Comparison of ENCODE assay signal across 15 mouse cellular contexts in the genomic region with DNA sequence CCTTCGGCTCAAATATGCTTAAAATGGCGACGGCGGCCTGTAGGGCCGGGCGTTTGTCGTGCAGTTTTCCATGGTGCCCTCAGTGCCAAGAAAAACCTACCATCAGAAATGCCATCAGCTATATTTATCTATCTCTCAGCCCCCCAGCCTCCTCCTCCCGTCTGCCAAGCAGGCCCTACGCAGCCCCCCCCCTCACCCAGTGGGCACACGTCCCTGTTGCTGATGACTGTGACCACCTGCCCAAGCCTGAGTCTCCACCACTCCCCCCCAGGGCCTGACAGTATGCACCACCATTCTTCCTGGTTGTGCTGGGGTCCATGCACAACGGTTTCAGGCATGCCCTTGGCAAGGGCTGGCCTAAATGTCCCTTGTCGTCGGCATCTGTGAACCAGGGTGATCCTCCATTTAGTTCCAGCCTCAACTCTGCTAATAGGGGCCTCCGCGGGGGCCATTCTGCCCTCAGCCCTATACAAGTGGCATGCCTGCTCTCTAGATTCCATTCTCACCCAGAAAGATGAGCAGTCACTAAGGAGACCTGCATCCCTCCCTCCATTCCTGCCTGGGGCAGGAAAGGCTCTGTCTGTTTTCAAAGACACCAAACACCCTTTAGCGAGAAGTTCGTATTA. TPM values are rescaled to one million over a fixed set of nuclear protein-coding genes. Genes with fewer than 3 reads are reported as not detected.
A peak's percentile ranks its signal among the peaks of the same experiment; 100 is the strongest.
DNase-seq lines count a peak whose midpoint lies in the region; ATAC-seq and TF ChIP-seq lines count a peak whose summit lies in the region.
"Had no signal": no experiment of that assay in that cellular context is flagged by ENCODE, and none has a peak within 500 bp of the region (broad histone marks: within the 10 kb centered on the region; RNA-seq: fewer than 3 reads in every experiment).

No protein-coding gene starts in this region.

- H3K27me3 ChIP-seq in embryonic facial prominence, embryonic 13.5 days = peaks cover 89% of the 10 kb centered on the region
- peaks cover 100% of the 10 kb centered on the region for H3K27me3 ChIP-seq in embryonic facial prominence, embryonic 10.5 days (replicated peaks; ENCODE audit: low read depth, poor library complexity, severe bottlenecking)
- H3K27me3 ChIP-seq in lung, embryonic 14.5 days (ENCODE audit: insufficient read depth, low read length) = no peaks in the 10 kb centered on the region
- no peaks in the 10 kb centered on the region for H3K27me3 ChIP-seq in forebrain, embryonic 14.5 days (replicated peaks; ENCODE audit: control insufficient read depth, insufficient read depth, low read length)
- H3K27me3 ChIP-seq in midbrain, postnatal 0 days (ENCODE audit: insufficient read depth, low read length) = 0 out of 2 replicates have a peak, but pooled peaks cover 5% of the 10 kb centered on the region

- peaks cover 41% of the 10 kb centered on the region for H3K4me1 ChIP-seq in embryonic facial prominence, embryonic 13.5 days
- H3K4me1 ChIP-seq in embryonic facial prominence, embryonic 10.5 days = peaks cover 32% of the 10 kb centered on the region
- H3K4me1 ChIP-seq in lung, embryonic 14.5 days (ENCODE audit: insufficient read depth) = no peaks in the 10 kb centered on the region
- peaks cover 45% of the 10 kb centered on the region for H3K4me1 ChIP-seq in forebrain, embryonic 14.5 days (ENCODE audit: control insufficient read depth, insufficient read depth, low read length)
- peaks cover 7% of the 10 kb centered on the region; the same call in 1 of the 2 replicates for H3K4me1 ChIP-seq in midbrain, postnatal 0 days (ENCODE audit: insufficient read depth, low read length)
- H3K4me1 ChIP-seq: liver, embryonic 12.5 days had no signal

- no peak for DNase-seq in embryonic facial prominence, embryonic 10.5 days (ENCODE audit: low spot score)
- DNase-seq in lung, embryonic 14.5 days = no peak
- no peak for DNase-seq in lung, postnatal 14 days
- DNase-seq in forebrain, embryonic 14.5 days (ENCODE audit: low spot score) = no peak
- DNase-seq in midbrain, postnatal 0 days (ENCODE audit: low spot score) = no peak
- DNase-seq in ovary, adult 18-20 months (ENCODE audit: low spot score) = no peak
- DNase-seq in thymus, postnatal 25 days = no peak
- DNase-seq: adrenal gland, postnatal 25 days; kidney, adult 9 months; lung, postnatal 10 days had no signal

- H3K9ac ChIP-seq in embryonic facial prominence, embryonic 13.5 days = peak overlapping the region; percentile 7; the same call in 1 of the 2 replicates
- H3K9ac ChIP-seq in lung, embryonic 14.5 days = 0 out of 2 replicates have a peak overlapping the region, but pooled peaks have one; percentile 7
- peak overlapping the region; percentile 58; the same call in 1 of the 2 replicates for H3K9ac ChIP-seq in forebrain, embryonic 14.5 days (ENCODE audit: low read length)
- no peak overlapping the region; the same call in 1 of the 2 replicates for H3K9ac ChIP-seq in midbrain, postnatal 0 days (replicated peaks; ENCODE audit: low read length, poor library complexity, severe bottlenecking)
- H3K9ac ChIP-seq: embryonic facial prominence, embryonic 12.5 days; liver, embryonic 12.5 days had no signal

- no peak overlapping the region for H3K4me3 ChIP-seq in embryonic facial prominence, embryonic 13.5 days
- H3K4me3 ChIP-seq in embryonic facial prominence, embryonic 10.5 days = no peak overlapping the region
- H3K4me3 ChIP-seq in lung, embryonic 14.5 days (ENCODE audit: low read depth, low read length) = no peak overlapping the region
- peak overlapping the region; percentile 38 for H3K4me3 ChIP-seq in forebrain, embryonic 14.5 days (ENCODE audit: low read depth, low read length)
- no peak overlapping the region; the same call in 1 of the 2 replicates for H3K4me3 ChIP-seq in midbrain, postnatal 0 days (ENCODE audit: low read depth, low read length)
- H3K4me3 ChIP-seq: embryonic facial prominence, embryonic 12.5 days; liver, embryonic 12.5 days; midbrain, embryonic 12.5 days had no signal

- 73% methylated on average over 17 of the region's 17 CpGs for WGBS in embryonic facial prominence, embryonic 13.5 days
- 73% methylated on average over 17 of the region's 17 CpGs for WGBS in embryonic facial prominence, embryonic 10.5 days
- 75% methylated on average over 17 of the region's 17 CpGs for WGBS in lung, embryonic 14.5 days
- 59% methylated on average over 17 of the region's 17 CpGs for WGBS in forebrain, embryonic 14.5 days
- 68% methylated on average over 17 of the region's 17 CpGs for WGBS in midbrain, postnatal 0 days

- ATAC-seq in embryonic facial prominence, embryonic 13.5 days (ENCODE audit: insufficient number of reproducible peaks, insufficient read depth, low FRiP score, low TSS enrichment, low read depth) = no peak
- no peak for ATAC-seq in lung, embryonic 14.5 days (ENCODE audit: insufficient read depth)
- no peak for ATAC-seq in forebrain, embryonic 14.5 days
- ATAC-seq in midbrain, postnatal 0 days (ENCODE audit: low FRiP score) = no peak
- ATAC-seq: liver, embryonic 12.5 days had no signal

- no peak overlapping the region for H3K27ac ChIP-seq in embryonic facial prominence, embryonic 13.5 days
- no peak overlapping the region for H3K27ac ChIP-seq in embryonic facial prominence, embryonic 10.5 days (replicated peaks)
- no peak overlapping the region for H3K27ac ChIP-seq in lung, embryonic 14.5 days (ENCODE audit: low read depth)
- H3K27ac ChIP-seq in forebrain, embryonic 14.5 days (ENCODE audit: low read depth, low read length) = peak overlapping the region; percentile 71
- H3K27ac ChIP-seq in midbrain, postnatal 0 days (ENCODE audit: low read depth, low read length) = no peak overlapping the region; the same call in 1 of the 2 replicates
- H3K27ac ChIP-seq: embryonic facial prominence, embryonic 12.5 days; liver, embryonic 12.5 days; midbrain, embryonic 12.5 days had no signal

- TF ChIP-seq CTCF in lung, embryonic 14.5 days (IDR thresholded peaks at IDR 0.05; ENCODE audit: low read depth) = no peak
- no peak for TF ChIP-seq CTCF in midbrain, postnatal 0 days (IDR thresholded peaks at IDR 0.05)

- H3K4me2 ChIP-seq in embryonic facial prominence, embryonic 13.5 days = no peak overlapping the region
- no peak overlapping the region for H3K4me2 ChIP-seq in lung, embryonic 14.5 days
- H3K4me2 ChIP-seq in forebrain, embryonic 14.5 days (ENCODE audit: low read length) = peak overlapping the region; percentile 56
- H3K4me2 ChIP-seq in midbrain, postnatal 0 days (ENCODE audit: low read depth, low read length, poor library complexity, severe bottlenecking) = peak overlapping the region; percentile 24; the same call in 1 of the 2 replicates
- H3K4me2 ChIP-seq: embryonic facial prominence, embryonic 12.5 days; liver, embryonic 12.5 days; midbrain, embryonic 12.5 days had no signal

- H3K36me3 ChIP-seq in embryonic facial prominence, embryonic 13.5 days = peaks cover 57% of the 10 kb centered on the region
- no peaks in the 10 kb centered on the region for H3K36me3 ChIP-seq in embryonic facial prominence, embryonic 10.5 days (replicated peaks)
- H3K36me3 ChIP-seq in lung, embryonic 14.5 days (ENCODE audit: insufficient read depth) = peaks cover 53% of the 10 kb centered on the region
- peaks cover 56% of the 10 kb centered on the region for H3K36me3 ChIP-seq in forebrain, embryonic 14.5 days (ENCODE audit: control insufficient read depth, insufficient read depth, low read length)
- no peaks in the 10 kb centered on the region for H3K36me3 ChIP-seq in midbrain, postnatal 0 days (ENCODE audit: insufficient read depth, low read length)
- H3K36me3 ChIP-seq: liver, embryonic 12.5 days; midbrain, embryonic 12.5 days had no signal

- no peaks in the 10 kb centered on the region for H3K9me3 ChIP-seq in embryonic facial prominence, embryonic 13.5 days
- no peaks in the 10 kb centered on the region for H3K9me3 ChIP-seq in embryonic facial prominence, embryonic 10.5 days
- no peaks in the 10 kb centered on the region for H3K9me3 ChIP-seq in lung, embryonic 14.5 days (ENCODE audit: low read depth, low read length)
- H3K9me3 ChIP-seq in forebrain, embryonic 14.5 days (replicated peaks; ENCODE audit: control insufficient read depth, low read length) = no peaks in the 10 kb centered on the region
- no peaks in the 10 kb centered on the region for H3K9me3 ChIP-seq in midbrain, postnatal 0 days (ENCODE audit: low read length)
- H3K9me3 ChIP-seq: embryonic facial prominence, embryonic 12.5 days; G1E; liver, embryonic 12.5 days; midbrain, embryonic 12.5 days had no signal

RNA-seq across cellular contexts. Expression of a gene that starts 35.2 kb away (rescaled TPM):
- polyA plus RNA-seq in embryonic facial prominence, embryonic 13.5 days (2015; fragmentation: Nextera tagmentation; extraction: Ambion mirVana) = 37.0 and 42.9 TPM in 2 replicates
- polyA plus RNA-seq in embryonic facial prominence, embryonic 10.5 days (2016; fragmentation: Nextera tagmentation; extraction: Ambion mirVana) = 0.29 and 0.77 TPM in 2 replicates
- polyA plus RNA-seq in lung, embryonic 14.5 days (2014; fragmentation: Nextera tagmentation; extraction: Ambion mirVana) = 42.3 and 44.1 TPM in 2 replicates
- polyA plus RNA-seq in forebrain, embryonic 14.5 days (2014; fragmentation: Nextera tagmentation; extraction: Ambion mirVana) = 237 and 318 TPM in 2 replicates
- total RNA-seq in midbrain, postnatal 0 days (2014; rRNA removed) = 40.1 and 62.5 TPM in 2 replicates
- 41.7 and 53.7 TPM in 2 replicates for polyA plus RNA-seq in midbrain, postnatal 0 days (2015; fragmentation: Nextera tagmentation; extraction: Ambion mirVana)

RNA-seq across cellular contexts. Expression of a gene that starts 42.2 kb away (rescaled TPM):
- 6.1 and 6.2 TPM in 2 replicates for polyA plus RNA-seq in embryonic facial prominence, embryonic 13.5 days (2015; fragmentation: Nextera tagmentation; extraction: Ambion mirVana)
- 1.6 and 3.6 TPM in 2 replicates for polyA plus RNA-seq in embryonic facial prominence, embryonic 10.5 days (2016; fragmentation: Nextera tagmentation; extraction: Ambion mirVana)
- 2.7 and 2.8 TPM in 2 replicates for polyA plus RNA-seq in lung, embryonic 14.5 days (2014; fragmentation: Nextera tagmentation; extraction: Ambion mirVana)
- 1.5 and 1.7 TPM in 2 replicates for polyA plus RNA-seq in forebrain, embryonic 14.5 days (2014; fragmentation: Nextera tagmentation; extraction: Ambion mirVana)
- total RNA-seq in midbrain, postnatal 0 days (2014; rRNA removed) = not detected in 2 replicates
- polyA plus RNA-seq in midbrain, postnatal 0 days (2015; fragmentation: Nextera tagmentation; extraction: Ambion mirVana) = 0.39 and 0.71 TPM in 2 replicates
- total RNA-seq: adrenal gland, postnatal 25 days had no signal

RNA-seq across cellular contexts. Expression of a gene that starts 57.6 kb away (rescaled TPM):
- 7.0 TPM in 2 replicates for polyA plus RNA-seq in embryonic facial prominence, embryonic 13.5 days (2015; fragmentation: Nextera tagmentation; extraction: Ambion mirVana)
- 2.8 and 3.0 TPM in 2 replicates for polyA plus RNA-seq in embryonic facial prominence, embryonic 10.5 days (2016; fragmentation: Nextera tagmentation; extraction: Ambion mirVana)
- polyA plus RNA-seq in lung, embryonic 14.5 days (2014; fragmentation: Nextera tagmentation; extraction: Ambion mirVana) = 4.5 and 4.6 TPM in 2 replicates
- 8.6 and 9.4 TPM in 2 replicates for polyA plus RNA-seq in forebrain, embryonic 14.5 days (2014; fragmentation: Nextera tagmentation; extraction: Ambion mirVana)
- 7.6 and 7.7 TPM in 2 replicates for total RNA-seq in midbrain, postnatal 0 days (2014; rRNA removed)
- 12.6 and 14.5 TPM in 2 replicates for polyA plus RNA-seq in midbrain, postnatal 0 days (2015; fragmentation: Nextera tagmentation; extraction: Ambion mirVana)

Comparison
In these comparisons a context has a peak if more than half of its experiments do, and no peak if none do; other contexts are left out.
1. RNA of a gene that starts 35.2 kb away (polyA plus RNA-seq): 237 to 318 TPM in forebrain, embryonic 14.5 days, 41.7 to 53.7 TPM in midbrain, postnatal 0 days, 42.3 to 44.1 TPM in lung, embryonic 14.5 days and 37.0 to 42.9 TPM in embryonic facial prominence, embryonic 13.5 days; 0.29 to 0.77 TPM in embryonic facial prominence, embryonic 10.5 days; every median in the first group is over 10 times any median in the second.
2. H3K4me2 ChIP-seq: peak in forebrain, embryonic 14.5 days (single experiment) and midbrain, postnatal 0 days (single experiment); none in embryonic facial prominence, embryonic 13.5 days (single experiment) and lung, embryonic 14.5 days (single experiment).